26 mouse cellular contexts compared by ENCODE assay signal in genomic region chr16:12238611-12239010, GRCm38 (mm10).
DNase-seq lines count a peak whose midpoint lies in the region; ATAC-seq and TF ChIP-seq lines count a peak whose summit lies in the region.
"Had no signal": no experiment of that assay in that cellular context is flagged by ENCODE, and none has a peak within 500 bp of the region (broad histone marks: within the 10 kb centered on the region; RNA-seq: fewer than 3 reads in every experiment).

No protein-coding gene starts in this region.

- H3K27ac ChIP-seq in liver, embryonic 11.5 days (ENCODE audit: low read depth, low read length), result no peak overlapping the region
- no peak overlapping the region for H3K27ac ChIP-seq in liver, embryonic 15.5 days (replicated peaks)
- H3K27ac ChIP-seq in liver, postnatal 0 days (ENCODE audit: low read depth), result no peak overlapping the region
- no peak overlapping the region for H3K27ac ChIP-seq in hindbrain, embryonic 12.5 days
- H3K27ac ChIP-seq: embryonic facial prominence, embryonic 13.5 days; embryonic facial prominence, embryonic 15.5 days; forebrain, embryonic 10.5 days; forebrain, embryonic 12.5 days had no signal

- no peak overlapping the region for H3K4me3 ChIP-seq in liver, embryonic 11.5 days (ENCODE audit: low read depth, low read length)
- H3K4me3 ChIP-seq in liver, embryonic 15.5 days (replicated peaks), result no peak overlapping the region
- no peak overlapping the region for H3K4me3 ChIP-seq in liver, postnatal 0 days (ENCODE audit: low read depth, low read length)
- no peak overlapping the region for H3K4me3 ChIP-seq in hindbrain, embryonic 12.5 days
- H3K4me3 ChIP-seq: embryonic facial prominence, embryonic 13.5 days; embryonic facial prominence, embryonic 15.5 days; erythroblast, embryonic 14.5 days; forebrain, embryonic 10.5 days; forebrain, embryonic 12.5 days had no signal

- WGBS in liver, embryonic 11.5 days, result 54% methylated on average over 4 of the region's 4 CpGs
- WGBS in liver, embryonic 15.5 days (ENCODE audit: insufficient replicate concordance), result 36% methylated on average over 4 of the region's 4 CpGs
- 45% methylated on average over 4 of the region's 4 CpGs for WGBS in liver, postnatal 0 days (ENCODE audit: insufficient replicate concordance)
- 77% methylated on average over 4 of the region's 4 CpGs for WGBS in hindbrain, embryonic 12.5 days

- no peak overlapping the region for H3K9ac ChIP-seq in liver, embryonic 11.5 days (ENCODE audit: low read depth, low read length)
- H3K9ac ChIP-seq in liver, embryonic 15.5 days, result no peak overlapping the region
- H3K9ac ChIP-seq in liver, postnatal 0 days (replicated peaks), result no peak overlapping the region
- H3K9ac ChIP-seq in hindbrain, embryonic 12.5 days, result no peak overlapping the region
- H3K9ac ChIP-seq: embryonic facial prominence, embryonic 13.5 days; embryonic facial prominence, embryonic 15.5 days; forebrain, embryonic 12.5 days had no signal

- H3K4me2 ChIP-seq in liver, embryonic 11.5 days, result no peak overlapping the region
- no peak overlapping the region for H3K4me2 ChIP-seq in liver, embryonic 15.5 days
- no peak overlapping the region for H3K4me2 ChIP-seq in liver, postnatal 0 days (ENCODE audit: low read depth, low read length)
- no peak overlapping the region for H3K4me2 ChIP-seq in hindbrain, embryonic 12.5 days (replicated peaks)
- H3K4me2 ChIP-seq: embryonic facial prominence, embryonic 13.5 days; embryonic facial prominence, embryonic 15.5 days; forebrain, embryonic 12.5 days had no signal

- DNase-seq in liver, result peak; percentile 8
- no peak for DNase-seq in liver, embryonic 11.5 days (ENCODE audit: low spot score)
- DNase-seq in liver, postnatal 0 days, result peak; percentile 25
- no peak for DNase-seq in frontal cortex, postnatal 25 days (ENCODE audit: low spot score in 2 of 2)
- DNase-seq in embryo, embryonic 11 days, result no peak
- DNase-seq: adrenal gland, adult 8-10 months; adrenal gland, postnatal 14 days; adrenal gland, postnatal 36 days; B cell, adult 2 months; cerebellum, adult 11-12 months; cerebellum, adult 2 months; cerebellum, adult 9-10 months; cerebellum, postnatal 10 days; cerebellum, postnatal 25 days had no signal

- ATAC-seq in liver, embryonic 11.5 days (replicated peaks; ENCODE audit: low FRiP score), result 0 out of 2 replicates have a peak, but pooled peaks have one; percentile 34
- ATAC-seq in liver, embryonic 15.5 days (ENCODE audit: insufficient read depth), result peak; percentile 42; the same call in 1 of the 2 replicates
- peak; percentile 63 for ATAC-seq in liver, postnatal 0 days
- ATAC-seq in hindbrain, embryonic 12.5 days (ENCODE audit: low FRiP score), result no peak
- ATAC-seq: activated CD4-positive, CD25-positive, alpha-beta regulatory T cell, adult 4 months; CD4-positive, CD25-positive, alpha-beta regulatory T cell, adult 4 months; forebrain, embryonic 14.5 days; Patski had no signal

- no peak for TF ChIP-seq EP300 in liver, postnatal 0 days (IDR thresholded peaks at IDR 0.05; ENCODE audit: low read depth)

- no peaks in the 10 kb centered on the region for H3K36me3 ChIP-seq in liver, embryonic 11.5 days (ENCODE audit: control insufficient read depth, insufficient read depth, low read length)
- H3K36me3 ChIP-seq in liver, embryonic 15.5 days (replicated peaks), result no peaks in the 10 kb centered on the region
- no peaks in the 10 kb centered on the region for H3K36me3 ChIP-seq in liver, postnatal 0 days (replicated peaks; ENCODE audit: insufficient read depth, low read length)
- H3K36me3 ChIP-seq in hindbrain, embryonic 12.5 days, result no peaks in the 10 kb centered on the region
- H3K36me3 ChIP-seq: embryonic facial prominence, embryonic 13.5 days; embryonic facial prominence, embryonic 15.5 days; forebrain, embryonic 10.5 days; forebrain, embryonic 12.5 days; G1E had no signal

- no peaks in the 10 kb centered on the region for H3K4me1 ChIP-seq in liver, embryonic 11.5 days (replicated peaks; ENCODE audit: control insufficient read depth, insufficient read depth, low read length)
- H3K4me1 ChIP-seq in liver, embryonic 15.5 days (replicated peaks), result no peaks in the 10 kb centered on the region
- no peaks in the 10 kb centered on the region for H3K4me1 ChIP-seq in liver, postnatal 0 days (ENCODE audit: insufficient read depth)
- H3K4me1 ChIP-seq in hindbrain, embryonic 12.5 days, result no peaks in the 10 kb centered on the region
- H3K4me1 ChIP-seq: embryonic facial prominence, embryonic 13.5 days; embryonic facial prominence, embryonic 15.5 days; forebrain, embryonic 10.5 days; forebrain, embryonic 12.5 days had no signal

- H3K27me3 ChIP-seq in liver, embryonic 11.5 days (replicated peaks; ENCODE audit: control insufficient read depth, insufficient read depth, low read length), result no peaks in the 10 kb centered on the region
- no peaks in the 10 kb centered on the region for H3K27me3 ChIP-seq in liver, embryonic 15.5 days
- no peaks in the 10 kb centered on the region for H3K27me3 ChIP-seq in liver, postnatal 0 days (ENCODE audit: insufficient read depth, low read length)
- no peaks in the 10 kb centered on the region for H3K27me3 ChIP-seq in hindbrain, embryonic 12.5 days
- H3K27me3 ChIP-seq: embryonic facial prominence, embryonic 13.5 days; embryonic facial prominence, embryonic 15.5 days; forebrain, embryonic 12.5 days; Patski had no signal

- TF ChIP-seq CTCF in liver, postnatal 0 days (IDR thresholded peaks at IDR 0.05; ENCODE audit: low read depth), result no peak

- H3K9me3 ChIP-seq in liver, embryonic 11.5 days (ENCODE audit: control insufficient read depth, low read length), result no peaks in the 10 kb centered on the region
- no peaks in the 10 kb centered on the region for H3K9me3 ChIP-seq in liver, embryonic 15.5 days (replicated peaks)
- H3K9me3 ChIP-seq in liver, postnatal 0 days (ENCODE audit: low read length), result no peaks in the 10 kb centered on the region
- H3K9me3 ChIP-seq in hindbrain, embryonic 12.5 days (replicated peaks), result no peaks in the 10 kb centered on the region
- H3K9me3 ChIP-seq: embryonic facial prominence, embryonic 13.5 days; embryonic facial prominence, embryonic 15.5 days; forebrain, embryonic 10.5 days; forebrain, embryonic 12.5 days; G1E had no signal

Comparison
In these comparisons a context has a peak if more than half of its experiments do, and no peak if none do; other contexts are left out.
1. DNase-seq: peak in liver (single experiment) and liver, postnatal 0 days (single experiment); none in liver, embryonic 11.5 days (single experiment), frontal cortex, postnatal 25 days (0 of 2) and embryo, embryonic 11 days (single experiment).